Mouse (Mus musculus) forebrain, embryonic 12.5 days (tissue): ENCODE measurements around the gene Xntrpc. TPM values are rescaled to one million over a fixed set of nuclear protein-coding genes. Genes with fewer than 3 reads are reported as not detected.
A peak's percentile ranks its signal among the peaks of the same experiment; 100 is the strongest.
"Not testable (repeated sequence)": the region's sequence is repeated elsewhere in the genome, so short reads cannot be mapped to it uniquely, and the experiment has no call there.

ENCODE experiments used
- ATAC-seq: fragments of 200-750 bp; cut with Nextera tagmentation; 2 replicates; pipeline ENCODE4 v1.8.0; 2017; ENCODE audit warnings: moderate TSS enrichment; ENCODE audit not compliant: low FRiP score
- H3K27ac ChIP-seq: fragments of 300-500 bp; sonication (generic); 2 replicates; pipeline ENCODE4 v1.5.1; 2016; ENCODE audit warnings: mild to moderate bottlenecking
- H3K27me3 ChIP-seq: fragments of 300-500 bp; sonication (generic); 2 replicates; pipeline ENCODE4 v1.6.1; 2016; ENCODE audit warnings: mild to moderate bottlenecking
- H3K36me3 ChIP-seq: fragments of 300-500 bp; sonication (generic); replicated peaks from 2 replicates; pipeline ENCODE4 v1.6.1; 2016; ENCODE audit warnings: mild to moderate bottlenecking
- H3K4me1 ChIP-seq: fragments of 300-500 bp; sonication (generic); 2 replicates; pipeline ENCODE4 v1.6.1; 2016
- H3K4me2 ChIP-seq: fragments of 300-500 bp; sonication (generic); 2 replicates; pipeline ENCODE4 v1.6.1; 2016; ENCODE audit warnings: mild to moderate bottlenecking, moderate library complexity
- H3K4me3 ChIP-seq: fragments of 300-500 bp; sonication (generic); replicated peaks from 2 replicates; pipeline ENCODE4 v1.5.1; 2016; ENCODE audit warnings: mild to moderate bottlenecking
- H3K9ac ChIP-seq: fragments of 300-500 bp; sonication (generic); 2 replicates; pipeline ENCODE4 v1.6.1; 2016; ENCODE audit warnings: mild to moderate bottlenecking
- H3K9me3 ChIP-seq: fragments of 300-500 bp; sonication (generic); 2 replicates; pipeline ENCODE4 v1.6.1; 2016
- WGBS: fragments of 180-500 bp; shearing (Covaris S2); methylation state at CpG from one replicate; pipeline ENCODE4 v1.1.7; 2016; 5-methylcytosine and 5-hydroxymethylcytosine counted together
- polyA plus RNA-seq: library from polyadenylated mRNA; unstranded; fragments of >200 nt; fragmentation: Nextera tagmentation; extraction: Ambion mirVana; gene quantifications from 2 replicates; pipeline ENCODE4 v1.2.1, GENCODE M21; 2016

Gene Xntrpc
- 2.9 and 3.0 TPM in 2 replicates for polyA plus RNA-seq

DNA sequence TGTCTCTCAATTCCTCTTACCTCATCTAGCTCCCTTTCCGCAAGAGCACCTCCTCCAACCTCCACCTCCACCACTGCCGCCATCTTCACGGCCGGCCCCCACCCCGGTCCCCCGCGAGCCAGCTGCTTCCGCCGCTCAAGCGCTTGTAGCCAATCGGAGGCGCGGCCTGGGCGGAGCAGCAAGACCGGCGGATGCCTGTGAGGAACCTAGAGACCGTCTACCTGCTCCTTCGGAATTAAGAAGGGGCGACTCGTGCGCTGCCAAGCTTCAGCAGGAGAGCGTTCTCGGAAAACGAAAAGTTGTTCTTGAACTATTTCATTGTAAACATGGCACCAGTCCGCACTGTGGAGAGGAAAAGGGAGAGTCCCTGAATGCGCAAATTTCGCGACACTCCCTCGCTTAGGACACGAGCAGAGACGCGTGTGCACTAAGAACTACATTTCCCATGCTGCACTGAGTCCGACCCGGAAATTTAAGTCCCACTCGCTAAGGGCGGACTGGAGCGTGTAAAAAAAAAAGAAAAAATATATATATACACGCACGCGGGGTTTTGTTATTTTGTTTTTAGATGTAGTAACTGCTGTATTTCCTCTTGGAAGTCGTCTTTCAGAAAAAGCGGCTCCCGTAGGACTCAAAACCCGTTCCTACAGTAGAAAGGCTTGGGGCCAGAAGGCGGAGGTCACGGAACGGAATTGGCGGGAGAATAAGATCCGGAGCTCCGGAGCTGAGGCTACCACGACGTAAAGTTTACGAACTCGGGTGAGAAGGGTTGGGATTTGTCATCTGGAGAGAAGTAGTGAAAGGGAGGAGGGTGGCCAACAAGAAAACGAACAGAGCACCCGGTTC lies at the start of gene Xntrpc, which contains the start of the genes Rnf121 and Xndc1:
Xntrpc (plus strand) TSS at position 668 of the 846 bp plus-strand sequence.
Rnf121 (minus strand) TSS at position 424 of the 846 bp plus-strand sequence.
Xndc1 (plus strand) TSS at position 466 of the 846 bp plus-strand sequence.
- Histone ChIP-seq H3K9ac (peak within 1 kb of the TSS; percentile 80), H3K4me3 (peak within 1 kb of the TSS; percentile 74), H3K27ac (peak within 1 kb of the TSS; percentile 74), H3K27me3 (no peaks in the 10 kb centered on the region), H3K4me1 (peaks cover 30% of the 10 kb centered on the region), H3K36me3 (0 out of 2 replicates have a peak, but pooled peaks cover 4% of the 10 kb centered on the region), H3K4me2 (peak within 1 kb of the TSS; percentile 72), H3K9me3 (no peaks in the 10 kb centered on the region)
- ATAC-seq, result peak; percentile 99
- under 1% methylated on average over 56 of the region's 56 CpGs for WGBS

DNA sequence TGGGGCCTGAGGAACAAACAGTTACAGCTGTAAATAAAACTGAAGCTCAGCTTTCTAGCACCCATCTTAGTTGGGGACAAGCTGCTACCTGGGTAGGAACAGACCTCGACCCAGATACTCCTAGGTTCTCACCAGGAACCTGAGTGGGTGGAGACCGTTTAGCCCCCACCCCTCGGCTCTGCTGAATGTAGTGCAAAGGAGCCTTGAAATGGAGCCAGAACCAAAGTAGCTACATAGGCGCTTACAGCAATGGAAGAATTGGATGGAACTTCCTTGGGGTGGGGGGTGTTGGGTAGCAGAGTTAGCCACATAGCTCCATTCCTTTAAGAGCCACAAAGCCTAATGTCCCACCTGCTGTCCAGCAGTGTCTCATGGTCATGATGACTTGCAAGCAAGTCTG lies 48.6 kb upstream of the Xntrpc start:
- H3K4me1 ChIP-seq, result no peaks in the 10 kb centered on the region
- H3K4me3 ChIP-seq, result no peak overlapping the region
- no peaks in the 10 kb centered on the region for H3K27me3 ChIP-seq
- H3K27ac ChIP-seq, result no peak overlapping the region
- no peak overlapping the region for H3K4me2 ChIP-seq
- WGBS, result 91% methylated on average over 4 of the region's 4 CpGs
- H3K9ac ChIP-seq, result no peak overlapping the region
- H3K9me3 ChIP-seq, result no peaks in the 10 kb centered on the region
- no peak for ATAC-seq
- peaks cover 94% of the 10 kb centered on the region for H3K36me3 ChIP-seq

DNA sequence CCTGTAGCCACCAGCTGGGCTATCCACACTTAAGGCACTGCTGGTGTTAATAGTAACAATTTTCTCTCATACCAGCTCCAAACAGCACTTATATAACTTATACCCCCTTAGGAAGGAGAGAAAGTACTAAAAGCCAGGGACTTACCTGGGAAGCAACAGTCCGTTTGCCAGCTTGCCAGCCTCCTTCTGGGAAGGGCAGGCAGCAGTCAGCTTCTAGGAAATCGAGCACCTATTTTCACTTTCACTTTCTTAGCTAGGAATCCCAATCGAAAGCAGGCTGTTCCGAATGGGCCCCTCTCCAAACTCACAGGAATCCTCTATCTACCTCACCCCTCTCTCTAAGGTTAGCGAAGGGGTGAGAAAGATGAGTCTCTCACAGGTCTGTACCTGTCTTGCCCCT lies 48.1 kb upstream of the Xntrpc start:
- H3K9ac ChIP-seq, result no peak overlapping the region
- H3K4me2 ChIP-seq, result no peak overlapping the region
- no peak for ATAC-seq
- 92% methylated on average over 5 of the region's 5 CpGs for WGBS
- no peaks in the 10 kb centered on the region for H3K9me3 ChIP-seq
- H3K27ac ChIP-seq, result no peak overlapping the region
- no peak overlapping the region for H3K4me3 ChIP-seq
- peaks cover 94% of the 10 kb centered on the region for H3K36me3 ChIP-seq
- H3K4me1 ChIP-seq, result no peaks in the 10 kb centered on the region
- H3K27me3 ChIP-seq, result no peaks in the 10 kb centered on the region

DNA sequence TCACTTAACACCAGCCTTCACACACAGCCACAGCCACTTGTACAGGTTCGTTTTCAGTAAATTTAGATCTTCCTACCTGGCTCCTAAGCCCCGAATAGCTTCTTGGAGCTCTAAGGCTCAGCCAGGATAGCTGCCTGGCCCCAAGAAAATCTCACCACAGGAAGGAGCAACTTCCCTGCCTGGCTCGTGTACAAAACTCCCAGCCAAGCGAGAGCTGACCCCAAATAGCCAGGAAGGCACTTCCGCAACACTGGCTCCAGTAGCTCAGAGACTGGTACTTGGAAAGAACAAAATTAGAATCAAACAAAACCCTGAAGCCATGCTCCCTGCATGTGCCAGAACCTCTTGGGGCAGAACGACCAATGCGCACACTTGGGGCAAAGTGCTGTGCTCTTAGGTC lies 47.5 kb upstream of the Xntrpc start:
- no peak overlapping the region for H3K4me3 ChIP-seq
- no peaks in the 10 kb centered on the region for H3K27me3 ChIP-seq
- H3K27ac ChIP-seq, result no peak overlapping the region
- no peak overlapping the region for H3K9ac ChIP-seq
- no peaks in the 10 kb centered on the region for H3K4me1 ChIP-seq
- H3K9me3 ChIP-seq, result no peaks in the 10 kb centered on the region
- WGBS, result 88% methylated on average over 7 of the region's 7 CpGs
- no peak overlapping the region for H3K4me2 ChIP-seq
- no peak for ATAC-seq
- peaks cover 94% of the 10 kb centered on the region for H3K36me3 ChIP-seq

DNA sequence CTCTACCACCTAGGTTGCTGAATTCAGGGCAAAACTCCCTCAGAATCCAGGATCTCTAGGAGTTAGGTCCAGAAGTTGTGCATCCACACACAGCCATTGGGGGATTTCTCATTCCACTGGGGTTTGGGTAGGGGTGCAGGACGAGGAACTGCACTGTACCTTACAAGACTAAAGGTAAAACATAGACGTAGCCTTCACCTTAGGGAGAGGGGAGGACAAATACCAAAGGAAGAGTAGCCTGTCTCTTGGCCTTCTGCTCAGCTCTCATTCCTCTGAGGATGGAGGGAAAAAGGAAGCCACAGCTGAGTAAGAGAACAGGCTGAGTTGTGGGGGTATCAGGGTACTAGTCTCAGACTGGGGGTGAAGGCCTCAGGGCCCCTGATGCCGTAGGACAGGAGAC lies 46.9 kb upstream of the Xntrpc start, which contains the start of gene Il18bp:
Il18bp (minus strand) TSS at position 101 of the 400 bp plus-strand sequence.
- H3K36me3 ChIP-seq, result peaks cover 94% of the 10 kb centered on the region

DNA sequence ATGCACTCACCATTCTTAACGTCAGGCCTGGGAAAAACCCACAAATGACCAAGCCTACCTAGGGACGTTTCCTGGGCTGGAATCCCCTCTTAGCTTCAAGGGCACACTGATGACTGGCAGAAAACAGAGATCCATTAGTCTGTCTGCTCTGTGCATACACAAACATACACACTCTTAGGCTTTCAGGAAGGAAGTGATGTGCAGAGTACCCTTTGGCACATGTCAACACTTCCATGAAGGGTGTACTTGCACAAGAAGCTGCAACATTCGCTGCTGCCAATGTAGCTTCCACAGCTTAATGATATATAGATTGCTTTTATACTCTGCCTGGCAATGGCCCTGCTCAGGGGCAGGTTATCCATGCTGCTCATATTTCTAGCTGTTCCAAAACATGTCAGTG lies 46.2 kb upstream of the Xntrpc start:
- H3K36me3 ChIP-seq, result peaks cover 93% of the 10 kb centered on the region
- H3K4me3 ChIP-seq, result no peak overlapping the region
- H3K9ac ChIP-seq, result no peak overlapping the region
- H3K4me2 ChIP-seq, result no peak overlapping the region
- H3K9me3 ChIP-seq, result no peaks in the 10 kb centered on the region
- no peak overlapping the region for H3K27ac ChIP-seq
- ATAC-seq, result no peak
- H3K4me1 ChIP-seq, result no peaks in the 10 kb centered on the region
- H3K27me3 ChIP-seq, result no peaks in the 10 kb centered on the region
- 78% methylated on average over 3 of the region's 3 CpGs for WGBS

More for the DNA sequence above, 46.9 kb upstream of the Xntrpc start, which contains the start of gene Il18bp:
- Histone ChIP-seq H3K4me2 (no peak within 1 kb of the TSS), H3K9me3 (no peaks in the 10 kb centered on the region), H3K27me3 (no peaks in the 10 kb centered on the region), H3K27ac (no peak within 1 kb of the TSS), H3K9ac (no peak within 1 kb of the TSS), H3K4me3 (no peak within 1 kb of the TSS), H3K4me1 (no peaks in the 10 kb centered on the region)
- 92% methylated on average over 3 of the region's 3 CpGs for WGBS
- no peak for ATAC-seq

DNA sequence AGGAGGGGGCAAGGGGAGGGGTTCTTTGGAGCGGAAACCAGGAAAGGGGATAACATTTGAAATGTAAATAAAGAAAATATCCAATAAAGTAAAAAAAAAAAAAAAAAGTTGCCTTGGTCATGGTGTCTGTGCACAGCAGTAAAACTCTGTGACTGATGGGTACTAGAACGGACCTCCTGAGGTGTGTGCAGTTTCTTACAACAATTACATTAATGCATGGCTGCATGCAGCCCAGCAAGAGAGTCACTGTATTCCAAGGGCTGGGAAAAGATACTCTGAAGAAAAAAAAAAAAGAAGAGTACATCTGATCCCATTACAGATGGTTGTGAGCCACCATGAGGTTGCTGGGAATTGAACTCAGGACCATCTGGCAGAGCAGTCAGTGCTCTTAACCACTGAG lies 44.6 kb upstream of the Xntrpc start:
- not testable (repeated sequence) for H3K4me3 ChIP-seq, H3K4me2 ChIP-seq, H3K27me3 ChIP-seq, H3K9ac ChIP-seq, ATAC-seq, H3K27ac ChIP-seq, H3K9me3 ChIP-seq, H3K4me1 ChIP-seq
- 91% methylated on average over 2 of the region's 2 CpGs for WGBS
- peaks cover 91% of the 10 kb centered on the region for H3K36me3 ChIP-seq

DNA sequence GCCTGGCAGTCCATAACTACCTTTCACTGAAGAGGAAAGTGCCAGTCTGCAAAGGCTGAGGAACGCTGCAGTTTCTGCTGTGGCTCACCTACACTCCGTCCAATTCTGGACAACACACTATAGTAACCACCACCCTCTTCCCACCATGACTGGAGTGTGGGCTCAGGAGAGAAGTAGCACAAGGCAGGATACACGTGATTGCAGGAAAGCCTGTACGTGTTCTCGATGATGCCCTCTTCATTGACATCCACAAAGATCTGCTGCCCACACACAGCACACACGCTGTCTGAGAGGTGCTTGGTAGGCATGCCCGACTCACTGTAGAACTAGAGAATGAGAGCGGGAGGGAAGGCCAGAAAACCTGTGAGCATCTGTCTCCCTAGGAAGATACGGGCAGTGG lies 41.7 kb upstream of the Xntrpc start:
- H3K9me3 ChIP-seq, result no peaks in the 10 kb centered on the region

DNA sequence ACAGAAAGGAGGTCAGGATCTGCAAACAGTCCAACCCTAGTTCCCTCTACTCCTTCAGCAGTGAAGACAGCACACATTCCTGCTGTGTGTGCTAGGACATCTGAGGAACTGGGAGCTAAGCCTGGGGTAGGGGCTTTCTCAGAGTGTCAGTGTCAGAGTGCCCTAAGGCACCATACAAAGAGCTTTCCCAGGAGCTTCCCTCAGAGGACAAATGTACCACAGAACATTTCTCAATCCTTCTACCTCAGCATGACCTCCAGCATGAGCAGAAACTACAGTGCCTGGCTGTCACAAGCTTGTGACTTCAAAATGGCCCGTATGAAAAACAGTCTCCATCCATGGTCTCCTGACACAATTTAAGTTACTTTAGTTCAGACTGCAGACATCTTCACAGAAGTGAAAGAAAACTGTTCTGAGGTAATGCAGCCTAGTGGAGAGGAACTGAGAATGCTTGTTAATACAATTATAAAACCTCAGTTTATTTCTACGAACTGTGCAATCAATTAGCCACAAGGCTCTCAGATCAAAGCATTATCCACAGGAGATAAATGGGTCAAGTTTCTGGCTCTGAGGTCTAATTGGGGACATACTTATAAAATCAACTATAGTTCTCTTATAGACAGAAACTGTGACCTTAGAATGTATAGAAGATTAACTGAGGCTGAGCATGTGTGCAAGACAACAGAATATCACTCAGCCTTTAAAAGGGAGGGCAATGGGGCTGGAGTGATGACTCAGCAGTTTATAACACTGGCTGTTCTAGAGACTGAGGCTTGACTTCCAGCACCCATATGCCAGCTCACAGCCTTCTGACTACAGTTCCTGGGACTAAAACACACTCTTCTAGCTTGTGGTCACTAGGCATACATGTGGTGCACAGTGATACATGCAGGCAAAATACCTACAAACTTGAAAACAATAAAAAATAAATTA lies 40.1 kb upstream of the Xntrpc start:
- no peak for ATAC-seq
- H3K4me2 ChIP-seq, result no peak overlapping the region
- WGBS, result 91% methylated on average over 2 of the region's 2 CpGs
- no peaks in the 10 kb centered on the region for H3K4me1 ChIP-seq
- no peak overlapping the region for H3K9ac ChIP-seq
- H3K27me3 ChIP-seq, result no peaks in the 10 kb centered on the region
- no peak overlapping the region for H3K27ac ChIP-seq
- peaks cover 78% of the 10 kb centered on the region for H3K36me3 ChIP-seq
- no peak overlapping the region for H3K4me3 ChIP-seq
- no peaks in the 10 kb centered on the region for H3K9me3 ChIP-seq

More for the DNA sequence above, 41.7 kb upstream of the Xntrpc start:
- Histone ChIP-seq H3K27me3 (no peaks in the 10 kb centered on the region), H3K4me1 (no peaks in the 10 kb centered on the region), H3K4me3 (no peak overlapping the region), H3K9ac (no peak overlapping the region), H3K4me2 (no peak overlapping the region), H3K27ac (no peak overlapping the region), H3K36me3 (peaks cover 85% of the 10 kb centered on the region)
- 95% methylated on average over 9 of the region's 9 CpGs for WGBS
- no peak for ATAC-seq

DNA sequence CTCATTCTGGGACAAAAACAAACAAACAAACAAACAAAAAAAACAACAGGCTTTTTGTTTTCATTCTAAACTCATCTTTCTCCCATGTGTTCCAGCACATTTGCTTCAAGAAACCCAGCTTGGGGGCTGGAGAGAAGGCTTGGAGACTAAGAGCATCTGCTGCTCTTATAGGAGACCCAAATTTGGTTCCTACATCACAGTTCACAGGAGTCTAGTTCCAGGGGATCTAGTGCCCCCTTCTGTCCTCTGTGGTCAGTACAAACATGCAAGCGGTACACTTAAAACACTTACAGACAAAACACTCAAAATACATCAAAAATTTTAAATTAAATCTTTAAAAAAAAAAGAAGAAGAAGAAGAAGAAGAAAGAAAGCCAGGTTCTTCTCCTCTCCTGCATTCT lies 30.6 kb upstream of the Xntrpc start:
- H3K4me2 ChIP-seq, result no peak overlapping the region
- 88% methylated on average over 1 of the region's 1 CpGs for WGBS
- H3K36me3 ChIP-seq, result peaks cover 88% of the 10 kb centered on the region
- H3K4me3 ChIP-seq, result no peak overlapping the region
- H3K9ac ChIP-seq, result no peak overlapping the region
- no peaks in the 10 kb centered on the region for H3K9me3 ChIP-seq
- no peak for ATAC-seq
- H3K4me1 ChIP-seq, result no peaks in the 10 kb centered on the region
- no peak overlapping the region for H3K27ac ChIP-seq
- H3K27me3 ChIP-seq, result no peaks in the 10 kb centered on the region

DNA sequence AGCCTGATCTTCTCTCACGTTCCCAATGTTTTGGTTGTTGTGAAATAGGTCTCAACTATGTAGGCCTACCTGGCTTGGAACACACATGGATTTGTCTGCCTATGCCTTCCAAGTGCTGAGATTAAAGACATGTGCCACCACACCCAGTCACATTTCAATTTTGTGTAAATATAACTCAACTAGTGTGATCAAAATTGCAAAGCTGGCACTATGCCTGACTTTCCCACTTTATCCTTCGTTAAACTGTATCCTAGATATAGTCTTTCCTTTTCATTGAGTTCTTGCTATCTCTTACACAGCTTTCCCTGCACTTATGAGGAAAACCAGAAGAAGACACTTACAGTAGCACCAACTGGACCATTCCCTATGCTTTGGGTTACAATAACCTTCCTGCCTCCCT lies 30.0 kb upstream of the Xntrpc start:
- H3K4me1 ChIP-seq, result no peaks in the 10 kb centered on the region
- no peak overlapping the region for H3K9ac ChIP-seq
- H3K36me3 ChIP-seq, result peaks cover 91% of the 10 kb centered on the region
- no peak overlapping the region for H3K27ac ChIP-seq
- no peaks in the 10 kb centered on the region for H3K9me3 ChIP-seq
- 92% methylated on average over 2 of the region's 2 CpGs for WGBS
- no peaks in the 10 kb centered on the region for H3K27me3 ChIP-seq
- H3K4me3 ChIP-seq, result no peak overlapping the region
- no peak overlapping the region for H3K4me2 ChIP-seq
- ATAC-seq, result no peak

DNA sequence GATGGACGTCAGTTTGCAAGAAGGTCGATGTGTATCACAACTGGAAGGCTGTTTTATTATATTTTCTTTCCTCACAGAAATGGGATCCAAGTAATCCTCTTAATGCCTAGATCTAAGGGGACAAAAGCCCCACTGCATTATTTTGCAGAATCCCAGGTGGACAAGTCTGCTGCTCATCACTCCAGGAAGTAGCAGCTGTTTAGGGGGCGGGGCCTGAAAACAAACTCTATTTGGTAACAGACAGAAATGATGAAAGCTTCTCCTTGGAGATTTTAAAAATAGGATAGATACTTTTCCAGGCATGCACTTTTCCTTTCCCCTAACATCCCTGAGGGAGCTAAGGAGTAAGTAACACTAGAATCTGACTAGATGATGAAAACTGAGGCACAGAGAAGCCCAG lies 28.2 kb upstream of the Xntrpc start:
- Histone ChIP-seq H3K27me3 (no peaks in the 10 kb centered on the region), H3K4me3 (no peak overlapping the region), H3K27ac (no peak overlapping the region), H3K4me2 (no peak overlapping the region), H3K9me3 (no peaks in the 10 kb centered on the region), H3K36me3 (peaks cover 93% of the 10 kb centered on the region), H3K4me1 (no peaks in the 10 kb centered on the region), H3K9ac (no peak overlapping the region)
- no peak for ATAC-seq
- 97% methylated on average over 3 of the region's 3 CpGs for WGBS
